Mouse (Mus musculus) C2C12 (cell line): Measurements from ENCODE around the gene Macrod1.

Experiments
- CEBPB ChIP-seq: IDR thresholded peaks from one replicate; pipeline ENCODE4 v1.6.1; 2011; ENCODE audit warnings: low read depth, mild to moderate bottlenecking, control low read depth, moderate library complexity
- CTCF ChIP-seq: IDR thresholded peaks from one replicate; pipeline ENCODE4 v1.5.1; 2011; ENCODE audit not compliant: control insufficient read depth, insufficient read depth, insufficient read length

DNA sequence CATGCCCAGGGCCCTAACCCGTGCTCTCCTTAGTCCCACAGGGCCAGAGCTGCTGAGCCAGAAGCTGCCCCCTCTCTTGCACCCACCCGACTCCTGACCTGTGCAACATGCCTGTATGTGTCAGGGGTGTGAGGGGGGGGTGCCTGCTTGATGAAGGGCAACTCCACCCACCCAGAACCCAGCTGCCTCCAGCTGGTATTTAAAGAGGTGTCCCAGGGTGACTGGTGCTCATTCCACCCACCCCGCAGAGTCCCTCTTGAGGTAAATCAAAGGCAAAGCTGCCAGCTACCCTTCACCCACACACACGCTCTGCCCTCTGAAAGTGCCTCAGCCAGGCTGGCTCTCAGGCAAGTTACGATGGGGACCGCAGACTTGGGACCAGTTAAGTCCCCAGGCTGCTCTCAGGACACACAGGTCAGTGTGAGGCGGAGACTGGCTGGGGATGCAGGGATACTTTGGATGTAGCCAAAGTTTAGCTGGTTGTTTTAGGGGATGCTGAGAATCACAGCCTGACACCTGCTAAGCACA, 92.6 kb downstream of the Macrod1 start:
- TF ChIP-seq CEBPB: no peak
- no peak for TF ChIP-seq CTCF
